Mouse (Mus musculus) C2C12 (cell line): ENCODE measurements around the gene Ccnjl.

ENCODE experiments used
- CEBPB ChIP-seq: IDR thresholded peaks from one replicate; pipeline ENCODE4 v1.6.1; 2011; ENCODE audit warnings: low read depth, mild to moderate bottlenecking, control low read depth, moderate library complexity
- CTCF ChIP-seq: IDR thresholded peaks from one replicate; pipeline ENCODE4 v1.5.1; 2011; ENCODE audit not compliant: control insufficient read depth, insufficient read depth, insufficient read length
- USF1 ChIP-seq: IDR thresholded peaks from one replicate; pipeline ENCODE4 v1.6.1; 2011; ENCODE audit warnings: low read depth, mild to moderate bottlenecking, control low read depth, moderate library complexity

GRCm38 (mm10) chr11:43516344-43517021 is 12.1 kb upstream of the Ccnjl start:
- TF ChIP-seq CTCF (no peak), USF1 (no peak), CEBPB (no peak)
